Mouse (Mus musculus) MEL (cell line): ENCODE data around the gene Gm20431.
A peak's percentile ranks its signal among the peaks of the same experiment; 100 is the strongest.
"Not testable (repeated sequence)": the region's sequence is repeated elsewhere in the genome, so short reads cannot be mapped to it uniquely, and the experiment has no call there.

Source experiments
- CHD1 ChIP-seq: IDR thresholded peaks from 2 replicates; pipeline ENCODE4 v1.6.1; 2012; ENCODE audit warnings: low read depth, mild to moderate bottlenecking, inconsistent platforms, low read length, improper control_type of control experiment
- CHD2 ChIP-seq: IDR thresholded peaks from 2 replicates; pipeline ENCODE4 v1.6.1; 2011; ENCODE audit warnings: low read length, improper control_type of control experiment
- CTCF ChIP-seq, 3 experiments: IDR thresholded peaks in 2 of 3; conservative IDR thresholded peaks in 1 of 3; 2 replicates each; pipeline ENCODE4 v1.5.1; 2011 to 2012; ENCODE audit warnings: low read length in 3 of 3, low read depth in 2 of 3, mild to moderate bottlenecking in 2 of 3, improper control_type of control experiment in 1 of 3, inconsistent platforms in 1 of 3, mixed read lengths in 1 of 3, moderate library complexity in 1 of 3; ENCODE audit not compliant: control insufficient read depth in 1 of 3, insufficient read depth in 1 of 3, poor library complexity in 1 of 3, severe bottlenecking in 1 of 3
- MEF2A ChIP-seq: IDR thresholded peaks from 2 replicates; pipeline ENCODE4 v1.6.1; 2014; ENCODE audit warnings: low read depth, mild to moderate bottlenecking, inconsistent platforms, low read length, improper control_type of control experiment; ENCODE audit not compliant: poor library complexity, insufficient replicate concordance, severe bottlenecking; ENCODE audit errors: extremely low read depth
- NRF1 ChIP-seq: IDR thresholded peaks from 2 replicates; pipeline ENCODE4 v1.6.1; 2014; ENCODE audit warnings: low read depth, mild to moderate bottlenecking, inconsistent platforms, low read length, improper control_type of control experiment, moderate library complexity; ENCODE audit not compliant: poor library complexity, insufficient read depth, severe bottlenecking
- POLR2A ChIP-seq, 2 experiments: IDR thresholded peaks; 2 replicates each; pipeline ENCODE4 v1.6.1; 2011 to 2012; ENCODE audit warnings: low read length in 2 of 2, mild to moderate bottlenecking in 2 of 2, control low read depth in 1 of 2, improper control_type of control experiment in 1 of 2, low read depth in 1 of 2, moderate library complexity in 1 of 2; ENCODE audit not compliant: control insufficient read depth in 1 of 2, insufficient read depth in 1 of 2, poor library complexity in 1 of 2
- POLR2AphosphoS2 ChIP-seq: IDR thresholded peaks from 2 replicates; pipeline ENCODE4 v1.6.1; 2011; ENCODE audit warnings: low read length, improper control_type of control experiment
- TAL1 ChIP-seq: IDR thresholded peaks from 2 replicates; pipeline ENCODE4 v1.6.1; 2012; ENCODE audit warnings: mild to moderate bottlenecking, inconsistent platforms, low read length, moderate library complexity, mixed read lengths
- ZC3H11A ChIP-seq: IDR thresholded peaks from 2 replicates; pipeline ENCODE4 v1.6.1; 2012; ENCODE audit warnings: low read depth, mild to moderate bottlenecking, inconsistent platforms, low read length, improper control_type of control experiment

DNA sequence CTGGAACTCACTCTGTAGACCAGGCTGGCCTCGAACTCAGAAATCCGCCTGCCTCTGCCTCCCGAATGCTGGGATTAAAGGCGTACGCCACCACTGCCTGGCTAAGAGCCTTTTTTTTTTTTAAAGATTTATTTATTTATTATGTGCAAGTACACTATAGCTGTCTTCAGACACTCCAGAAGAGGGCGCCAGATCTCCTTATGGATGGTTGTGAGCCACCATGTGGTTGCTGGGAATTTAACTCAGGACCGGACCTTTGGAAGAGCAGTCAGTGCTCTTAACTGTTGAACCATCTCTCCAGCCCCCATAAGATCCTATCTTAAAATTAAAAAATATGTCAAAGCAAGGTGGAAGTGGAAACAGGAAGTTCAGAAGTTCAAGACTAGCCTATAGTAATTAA, 48.0 kb downstream of the Gm20431 start:
- not testable (repeated sequence) for TF ChIP-seq POLR2A (IDR thresholded peaks at IDR 0.05; ENCODE audit: control insufficient read depth in 1 of 2, insufficient read depth in 1 of 2, low read depth in 1 of 2, low read length in 2 of 2, poor library complexity in 1 of 2); CHD1; MEF2A; POLR2AphosphoS2; ZC3H11A; CHD2; TAL1; NRF1
- peak; percentile 13 to 45 (median 14); a peak in 2 of 6 replicates for TF ChIP-seq CTCF (IDR thresholded peaks at IDR 0.05 in 2 of 3, conservative IDR thresholded peaks at IDR 0.05 in 1 of 3; ENCODE audit: control insufficient read depth in 1 of 3, insufficient read depth in 1 of 3, low read depth in 2 of 3, low read length in 3 of 3, poor library complexity in 1 of 3, severe bottlenecking in 1 of 3)
